Mouse (Mus musculus): ENCODE results near the gene Plxna4.

GRCm38 (mm10) chr6:32569919-32570318 lies 18.1 kb downstream of the Plxna4 start:
- TF ChIP-seq CTCF (IDR thresholded peaks at IDR 0.05; ENCODE audit: extremely low read depth, insufficient read length, insufficient replicate concordance, low read depth, low read length) (no peak), POLR2A (IDR thresholded peaks at IDR 0.05; ENCODE audit: low read depth, low read length) (no peak)
